Mouse (Mus musculus) neural tube, embryonic 14.5 days (tissue): Measurements from ENCODE around the gene Sgip1. TPM values are rescaled to one million over a fixed set of nuclear protein-coding genes. Genes with fewer than 3 reads are reported as not detected.

ENCODE experiments used
- ATAC-seq: fragments of 200-750 bp; cut with Nextera tagmentation; 2 replicates; pipeline ENCODE4 v1.8.0; 2017; ENCODE audit warnings: low read depth, mild to moderate bottlenecking, moderate TSS enrichment, moderate library complexity
- H3K27ac ChIP-seq: fragments of 300-500 bp; sonication (generic); 2 replicates; pipeline ENCODE4 v1.5.1; 2014; ENCODE audit warnings: low read depth, mild to moderate bottlenecking, control low read depth, low read length, moderate library complexity, mixed read lengths
- H3K27me3 ChIP-seq: fragments of 300-500 bp; sonication (generic); 2 replicates; pipeline ENCODE4 v1.6.1; 2014; ENCODE audit warnings: low read length; ENCODE audit not compliant: control insufficient read depth, insufficient read depth
- H3K36me3 ChIP-seq: fragments of 300-500 bp; sonication (generic); 2 replicates; pipeline ENCODE4 v1.6.1; 2014; ENCODE audit warnings: low read length, mixed read lengths; ENCODE audit not compliant: control insufficient read depth, insufficient read depth
- H3K4me1 ChIP-seq: fragments of 300-500 bp; sonication (generic); 2 replicates; pipeline ENCODE4 v1.6.1; 2014; ENCODE audit warnings: low read length; ENCODE audit not compliant: control insufficient read depth, insufficient read depth
- H3K4me2 ChIP-seq: fragments of 300-500 bp; sonication (generic); 2 replicates; pipeline ENCODE4 v1.6.1; 2014; ENCODE audit warnings: mild to moderate bottlenecking, low read depth, low read length, control low read depth
- H3K4me3 ChIP-seq: fragments of 300-500 bp; sonication (generic); 2 replicates; pipeline ENCODE4 v1.5.1; 2014; ENCODE audit warnings: low read depth, low read length, control low read depth, mixed read lengths
- H3K9ac ChIP-seq: fragments of 300-500 bp; sonication (generic); replicated peaks from 2 replicates; pipeline ENCODE4 v1.6.1; 2014; ENCODE audit warnings: low read depth, mild to moderate bottlenecking, control low read depth, low read length, mixed read lengths
- H3K9me3 ChIP-seq: fragments of 300-500 bp; sonication (generic); 2 replicates; pipeline ENCODE4 v1.6.1; 2016; ENCODE audit warnings: low read length; ENCODE audit not compliant: control insufficient read depth
- WGBS: fragments of 180-500 bp; shearing (Covaris S2); extraction: QIAGEN DNeasy Blood & Tissue Kit; methylation state at CpG from one replicate; pipeline ENCODE4 v1.1.7; 2014; 5-methylcytosine and 5-hydroxymethylcytosine counted together
- polyA plus RNA-seq: library from polyadenylated mRNA; unstranded; fragments of >200 nt; fragmentation: Nextera tagmentation; extraction: Ambion mirVana; gene quantifications from 2 replicates; pipeline ENCODE4 v1.2.1, GENCODE M21; 2014

Sgip1 gene
- polyA plus RNA-seq, 1 experiment from 2014 or later = 86.7 TPM

DNA sequence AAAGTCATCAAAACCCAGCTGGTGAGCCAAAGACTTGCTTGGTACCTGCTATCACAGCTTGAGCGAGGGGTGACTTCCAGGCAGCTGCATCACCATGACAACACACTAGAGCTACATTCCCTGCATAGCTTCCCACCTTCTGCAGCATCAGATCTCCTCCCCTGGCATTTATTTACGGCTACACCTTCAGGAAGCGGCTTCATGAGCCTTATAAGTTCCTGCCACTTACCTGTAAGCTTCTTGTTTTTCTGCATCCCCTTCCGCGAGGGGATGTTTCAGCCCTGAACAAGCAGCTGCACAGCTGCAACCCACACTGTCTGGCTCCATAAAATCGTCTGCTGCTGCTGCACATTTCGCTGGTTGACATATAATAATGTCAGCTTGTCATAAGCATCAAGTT lies 270.7 kb downstream of the Sgip1 start:
- peak; percentile 83 for ATAC-seq
- Histone ChIP-seq H3K9me3 (no peaks in the 10 kb centered on the region), H3K4me2 (0 out of 2 replicates have a peak overlapping the region, but pooled peaks have one; percentile 14), H3K27me3 (no peaks in the 10 kb centered on the region), H3K4me3 (no peak overlapping the region), H3K9ac (0 out of 2 replicates have a peak overlapping the region, but pooled peaks have one; percentile 2), H3K27ac (0 out of 2 replicates have a peak overlapping the region, but pooled peaks have one; percentile 35), H3K36me3 (no peaks in the 10 kb centered on the region), H3K4me1 (peaks cover 2% of the 10 kb centered on the region; the same call in 1 of the 2 replicates)
- 28% methylated on average over 7 of the region's 7 CpGs for WGBS

DNA sequence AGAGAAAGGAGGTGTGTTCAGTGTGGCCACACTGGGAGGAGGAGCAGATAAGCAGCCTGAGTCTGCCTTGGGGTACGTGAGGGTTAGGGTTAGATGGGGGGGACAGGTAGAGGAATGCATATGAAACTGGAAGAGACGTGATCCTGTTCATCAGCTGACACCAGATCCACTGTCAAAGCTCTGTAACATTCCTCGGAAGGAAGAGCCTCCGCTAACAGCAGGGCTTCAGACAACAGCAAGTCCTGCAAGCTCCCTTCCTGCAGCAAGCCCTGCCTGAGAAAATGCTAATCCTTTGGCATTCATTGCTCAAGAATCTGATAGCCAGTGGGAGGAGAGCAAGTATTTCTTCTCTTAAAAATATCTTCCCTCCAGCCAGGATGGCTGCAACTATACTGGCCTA lies 272.4 kb downstream of the Sgip1 start:
- Histone ChIP-seq H3K9me3 (no peaks in the 10 kb centered on the region), H3K4me2 (no peak overlapping the region), H3K36me3 (no peaks in the 10 kb centered on the region), H3K9ac (no peak overlapping the region), H3K4me1 (no peaks in the 10 kb centered on the region; the same call in 1 of the 2 replicates), H3K27ac (no peak overlapping the region), H3K4me3 (no peak overlapping the region), H3K27me3 (no peaks in the 10 kb centered on the region)
- 0 out of 2 replicates have a peak, but pooled peaks have one; percentile 30 for ATAC-seq
- WGBS = 17% methylated on average over 4 of the region's 4 CpGs

Other genes starting within 250 kb of the Sgip1 start
- 1.7 and 3.8 TPM in 2 replicates for gene Tctex1d1, start 237.3 kb downstream of the Sgip1 start, polyA plus RNA-seq